Mouse (Mus musculus) olfactory bulb, adult 2 months (tissue): ENCODE data around the gene Igfbp7. TPM values are rescaled to one million over a fixed set of nuclear protein-coding genes. Genes with fewer than 3 reads are reported as not detected.

ENCODE experiments used
- H3K27ac ChIP-seq: fragments of 200-500 bp; 2 replicates; pipeline ENCODE4 v1.5.1; 2012; ENCODE audit warnings: low read depth, low read length; ENCODE audit not compliant: insufficient read depth
- H3K4me1 ChIP-seq: fragments of 200-500 bp; 2 replicates; pipeline ENCODE4 v1.6.1; 2012; ENCODE audit warnings: low read length; ENCODE audit not compliant: control insufficient read depth, insufficient read depth
- H3K4me3 ChIP-seq: fragments of 200-500 bp; 2 replicates; pipeline ENCODE4 v1.5.1; 2012; ENCODE audit warnings: mild to moderate bottlenecking, low read depth, low read length, moderate library complexity; ENCODE audit not compliant: insufficient read depth
- CTCF ChIP-seq: fragments of 200-500 bp; IDR thresholded peaks from 2 replicates; pipeline ENCODE4 v1.5.1; 2012; ENCODE audit warnings: low read depth, mild to moderate bottlenecking, low read length, moderate library complexity; ENCODE audit not compliant: insufficient read depth
- POLR2A ChIP-seq: fragments of 200-500 bp; IDR thresholded peaks from 2 replicates; pipeline ENCODE4 v1.6.1; 2012; ENCODE audit warnings: mild to moderate bottlenecking, low read depth, low read length, moderate library complexity; ENCODE audit not compliant: insufficient read depth
- WGBS: fragments of 180-500 bp; shearing (Covaris S2); methylation state at CpG from one replicate; pipeline ENCODE4 v1.1.7; 2018; 5-methylcytosine and 5-hydroxymethylcytosine counted together
- polyA plus RNA-seq: library from polyadenylated mRNA; stranded (reverse); fragments of >200 nt; gene quantifications from 2 replicates; pipeline ENCODE4 v1.2.4, GENCODE M21; 2012; ENCODE audit warnings: low replicate concordance; ENCODE audit not compliant: missing spikeins, insufficient read depth, insufficient read length

Igfbp7 gene
- polyA plus RNA-seq, 1 experiment, result not detected

DNA sequence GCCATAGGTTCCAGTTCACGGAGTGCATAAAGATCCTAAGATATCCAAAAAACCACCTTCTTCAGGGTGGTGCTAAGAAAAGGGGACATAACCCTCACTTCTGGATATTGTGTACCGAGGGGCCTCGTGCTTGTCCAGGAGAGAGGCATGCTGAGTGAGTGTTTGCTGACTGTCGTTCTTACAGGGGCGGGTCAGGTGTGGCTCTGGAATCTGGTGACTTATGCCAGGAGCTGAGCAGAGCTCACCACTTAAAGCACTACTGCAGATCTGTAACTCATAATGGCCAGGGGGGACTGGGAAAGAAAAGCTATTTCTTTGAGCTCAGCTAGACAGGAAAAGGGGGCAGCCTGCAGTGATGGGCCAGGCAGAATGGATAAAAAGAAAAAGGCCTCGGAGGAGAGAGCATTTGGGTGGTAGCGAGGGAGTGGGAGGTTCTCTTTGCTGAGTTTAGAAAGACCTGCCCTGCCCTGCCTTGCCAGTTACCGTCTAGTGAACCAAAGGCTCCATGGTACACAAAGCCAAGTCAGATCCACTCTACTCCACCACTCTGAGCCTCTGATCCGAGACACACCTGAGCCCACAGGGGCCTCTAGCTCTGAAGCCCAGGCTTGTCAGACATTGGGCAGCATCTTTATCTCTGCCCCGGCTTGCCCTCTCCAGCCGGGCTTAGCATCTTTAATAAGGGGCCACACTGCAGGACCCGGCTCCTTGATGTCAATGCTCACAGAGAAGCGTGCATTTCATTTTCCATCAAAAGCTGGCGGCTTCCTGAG lies 9.4 kb downstream of the Igfbp7 start:
- 75% methylated on average over 14 of the region's 14 CpGs for WGBS
- TF ChIP-seq CTCF, result no peak
- TF ChIP-seq POLR2A, result no peak
- H3K27ac ChIP-seq, result no peak overlapping the region
- no peak overlapping the region for H3K4me3 ChIP-seq
- peaks cover 3% of the 10 kb centered on the region for H3K4me1 ChIP-seq

DNA sequence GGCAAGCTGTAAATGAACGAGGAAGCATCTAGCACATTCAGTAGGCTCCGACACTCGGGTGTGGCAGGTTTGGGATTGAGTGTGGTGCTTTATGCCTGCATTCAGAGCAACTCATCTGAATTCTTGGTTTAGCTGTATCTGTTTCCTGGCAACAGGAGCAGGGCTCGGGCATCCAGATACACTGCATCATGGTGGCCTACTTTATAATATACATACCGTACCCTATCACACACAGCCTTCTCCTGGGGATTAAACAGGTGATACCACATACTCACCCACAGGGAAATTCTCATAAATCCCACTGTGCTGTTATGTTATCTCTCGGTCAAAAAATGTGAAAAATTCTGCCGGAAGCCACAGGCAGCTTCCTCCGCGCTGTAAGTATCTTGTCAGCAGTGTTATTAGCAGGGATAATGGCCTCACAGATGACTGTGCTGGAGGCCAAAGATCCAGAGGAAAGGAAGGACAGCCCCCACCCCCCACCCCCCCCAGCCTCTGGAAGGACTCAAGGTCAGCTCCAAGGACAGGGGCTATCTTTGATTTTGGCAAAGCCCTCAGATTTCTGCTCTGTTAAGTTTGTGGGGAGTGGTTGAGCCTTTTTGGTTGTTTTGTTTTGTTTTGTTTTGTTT lies 13.7 kb downstream of the Igfbp7 start:
- WGBS, result 52% methylated on average over 9 of the region's 9 CpGs
- Histone ChIP-seq H3K4me3 (no peak overlapping the region), H3K4me1 (peaks cover 3% of the 10 kb centered on the region), H3K27ac (no peak overlapping the region)
- TF ChIP-seq POLR2A, result no peak

GRCm38 (mm10) chr5:77393094-77393619 lies 14.7 kb downstream of the Igfbp7 start:
- no peak for TF ChIP-seq POLR2A
- TF ChIP-seq CTCF, result no peak
- 93% methylated on average over 10 of the region's 10 CpGs for WGBS
- Histone ChIP-seq H3K27ac (no peak overlapping the region), H3K4me1 (peaks cover 3% of the 10 kb centered on the region), H3K4me3 (no peak overlapping the region)

DNA sequence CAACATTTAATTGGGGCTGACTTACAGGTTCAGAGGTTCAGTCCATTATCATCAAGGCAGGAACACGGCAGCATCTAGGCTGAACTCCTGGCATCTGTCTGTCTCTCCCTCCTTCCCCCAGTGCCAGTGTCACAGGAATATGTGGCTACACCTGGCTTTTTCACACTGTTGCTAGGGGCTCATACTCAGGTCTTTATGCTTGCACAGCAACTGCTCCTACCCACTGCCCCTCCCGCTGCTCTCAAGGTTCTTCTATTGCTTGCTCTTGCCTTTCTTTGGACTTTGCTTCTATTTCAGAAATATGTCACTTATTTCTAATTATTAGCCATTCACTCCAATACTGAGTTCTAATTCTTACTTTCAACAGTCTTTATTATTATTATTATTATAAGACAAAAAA lies 17.6 kb downstream of the Igfbp7 start:
- H3K4me3 ChIP-seq, result no peak overlapping the region
- H3K27ac ChIP-seq, result no peak overlapping the region
- TF ChIP-seq CTCF (no peak), POLR2A (no peak)
- 92% methylated on average over 2 of the region's 2 CpGs for WGBS
- H3K4me1 ChIP-seq, result peaks cover 3% of the 10 kb centered on the region

- TF ChIP-seq POLR2A, result no peak
- no peak for TF ChIP-seq CTCF
- 84% methylated on average over 6 of the region's 6 CpGs for WGBS
- Histone ChIP-seq H3K27ac (no peak overlapping the region), H3K4me3 (no peak overlapping the region), H3K4me1 (no peaks in the 10 kb centered on the region)
Measured at GRCm38 (mm10) chr5:77388359-77388758, 19.5 kb downstream of the Igfbp7 start.

- H3K27ac ChIP-seq, result no peak overlapping the region
- 87% methylated on average over 8 of the region's 8 CpGs for WGBS
- TF ChIP-seq POLR2A (no peak), CTCF (no peak)
- no peaks in the 10 kb centered on the region for H3K4me1 ChIP-seq
- H3K4me3 ChIP-seq, result no peak overlapping the region
Measured at GRCm38 (mm10) chr5:77387414-77387704, 20.5 kb downstream of the Igfbp7 start.

DNA sequence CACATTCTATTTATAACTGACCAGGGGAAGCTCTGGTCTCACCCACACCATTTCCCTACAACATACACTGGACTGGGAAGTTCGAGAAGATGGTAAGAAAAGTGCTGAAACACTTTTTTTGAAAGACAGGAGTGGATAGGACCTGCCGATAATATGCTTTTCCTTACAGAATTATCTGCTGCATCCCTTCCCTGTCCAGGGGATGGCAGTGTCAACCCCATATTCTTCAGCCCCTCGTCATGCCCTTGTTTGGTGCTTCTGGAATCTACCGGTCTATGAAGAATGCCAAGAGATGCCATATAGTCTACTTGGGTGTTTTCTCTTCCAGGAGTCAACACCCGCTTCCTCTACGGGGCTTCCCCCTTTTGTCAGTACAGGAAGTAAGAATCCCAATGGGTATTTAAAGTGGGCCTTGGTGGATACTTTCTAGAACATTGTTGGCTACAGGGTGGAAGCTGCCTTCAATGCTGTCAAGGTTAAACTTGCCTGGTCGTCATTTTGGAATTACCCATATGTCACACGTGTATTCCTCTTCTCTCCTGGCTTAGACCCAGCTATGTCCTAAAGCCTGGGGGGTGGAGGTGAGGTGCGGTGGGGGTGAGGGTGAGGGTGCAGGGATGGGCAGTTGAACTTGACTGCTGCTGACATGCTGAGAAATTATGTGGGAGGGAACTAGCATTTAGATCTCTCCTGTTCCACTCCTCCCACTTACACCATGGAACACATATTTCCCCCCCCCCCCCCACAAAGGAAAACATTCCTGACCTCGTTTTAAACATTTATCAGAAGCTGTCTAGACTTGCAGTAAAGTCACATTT lies 21.0 kb downstream of the Igfbp7 start:
- WGBS, result 81% methylated on average over 10 of the region's 10 CpGs
- Histone ChIP-seq H3K4me3 (no peak overlapping the region), H3K4me1 (no peaks in the 10 kb centered on the region), H3K27ac (no peak overlapping the region)
- TF ChIP-seq POLR2A, result no peak
- no peak for TF ChIP-seq CTCF

DNA sequence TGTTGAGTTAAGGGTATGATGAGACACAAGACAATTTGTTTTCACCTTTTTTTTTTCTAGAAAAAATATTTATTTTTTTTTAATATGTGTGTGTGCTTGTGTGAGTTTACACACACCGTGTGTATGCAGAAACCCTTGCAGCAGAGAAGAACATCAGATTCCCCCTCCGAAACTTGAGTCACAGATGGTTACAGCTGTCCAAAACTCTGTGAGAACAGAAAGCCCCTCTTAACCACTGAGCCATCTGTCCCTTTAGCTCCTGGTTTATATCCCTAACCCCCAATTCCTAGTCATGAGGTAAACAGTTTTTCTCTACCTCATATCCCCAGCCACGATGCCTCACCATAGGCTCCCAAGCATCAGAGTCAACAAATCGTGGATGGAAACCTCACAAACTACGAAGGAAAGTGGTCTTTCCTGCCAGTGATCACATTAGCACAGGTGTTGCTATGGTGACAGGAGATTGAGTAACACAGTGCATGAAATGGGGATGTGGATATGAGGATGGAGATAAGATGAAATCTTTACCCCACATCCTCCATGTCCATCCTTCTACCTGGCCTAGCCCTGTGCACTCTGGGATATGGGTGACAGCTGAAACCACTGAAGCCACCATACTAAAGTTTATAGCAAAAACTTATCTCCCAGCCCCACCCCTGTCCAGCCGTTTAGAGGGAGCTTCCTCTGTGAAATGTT lies 21.8 kb downstream of the Igfbp7 start:
- 83% methylated on average over 6 of the region's 6 CpGs for WGBS
- Histone ChIP-seq H3K27ac (no peak overlapping the region), H3K4me1 (no peaks in the 10 kb centered on the region), H3K4me3 (no peak overlapping the region)
- TF ChIP-seq POLR2A, result no peak
- TF ChIP-seq CTCF, result no peak
